Mouse (Mus musculus) embryonic stem cell, embryonic (primary cell): ENCODE data around the gene S1pr4.

Experiments
- CTCF ChIA-PET, 4 experiments: fragments of 300-600 bp in 2 of 4; fragments of 350-600 bp in 2 of 4; sonication (Branson Sonifier 250); formaldehyde crosslinking; loops; one replicate each; lab custom pipeline; 2022; ENCODE audit warnings: inconsistent platforms in 2 of 4; lab: Charles Lee
- POLR2A ChIA-PET, 4 experiments: fragments of 300-600 bp in 2 of 4; fragments of 350-600 bp in 2 of 4; sonication (Branson Sonifier 250); formaldehyde crosslinking; loops; one replicate each; lab custom pipeline; 2022; ENCODE audit warnings: antibody characterized with exemption in 4 of 4, inconsistent platforms in 1 of 4; lab: Charles Lee

Gene S1pr4

DNA sequence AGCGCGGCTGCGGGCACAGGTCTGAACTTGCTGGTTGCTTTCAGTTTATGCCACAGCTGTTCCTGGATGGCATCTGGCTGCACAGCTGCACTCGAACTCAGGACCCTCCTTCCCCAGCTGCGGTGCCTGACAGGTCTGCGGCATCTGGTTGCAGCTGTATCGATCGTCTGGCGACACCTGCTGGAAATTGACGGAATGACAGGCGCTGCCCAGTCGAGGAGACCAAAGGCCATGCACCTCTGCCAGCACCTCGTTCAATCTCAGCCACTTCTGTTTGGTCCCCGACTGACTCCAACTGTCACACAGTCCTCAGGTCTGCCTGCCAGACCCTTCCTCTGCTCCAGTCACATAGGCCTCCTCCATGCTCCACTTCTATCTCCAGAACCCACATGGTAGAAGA lies 26.8 kb upstream of the S1pr4 start:
- ChIA-PET CTCF (interaction anchor here (0.6 to 7.1 kb wide), 30 partner anchors 8 to 328 kb away, joined by 3 to 43 read pairs (median 4); partner anchors contain the start of gene Pip5k1c (in 1 of the 4)), POLR2A (interaction anchor here in 2 of 4 experiments (1.0 to 5.9 kb wide), 6 partner anchors 18 to 178 kb away, joined by 3 to 48 read pairs (median 8); no protein-coding TSS in a partner anchor)

DNA sequence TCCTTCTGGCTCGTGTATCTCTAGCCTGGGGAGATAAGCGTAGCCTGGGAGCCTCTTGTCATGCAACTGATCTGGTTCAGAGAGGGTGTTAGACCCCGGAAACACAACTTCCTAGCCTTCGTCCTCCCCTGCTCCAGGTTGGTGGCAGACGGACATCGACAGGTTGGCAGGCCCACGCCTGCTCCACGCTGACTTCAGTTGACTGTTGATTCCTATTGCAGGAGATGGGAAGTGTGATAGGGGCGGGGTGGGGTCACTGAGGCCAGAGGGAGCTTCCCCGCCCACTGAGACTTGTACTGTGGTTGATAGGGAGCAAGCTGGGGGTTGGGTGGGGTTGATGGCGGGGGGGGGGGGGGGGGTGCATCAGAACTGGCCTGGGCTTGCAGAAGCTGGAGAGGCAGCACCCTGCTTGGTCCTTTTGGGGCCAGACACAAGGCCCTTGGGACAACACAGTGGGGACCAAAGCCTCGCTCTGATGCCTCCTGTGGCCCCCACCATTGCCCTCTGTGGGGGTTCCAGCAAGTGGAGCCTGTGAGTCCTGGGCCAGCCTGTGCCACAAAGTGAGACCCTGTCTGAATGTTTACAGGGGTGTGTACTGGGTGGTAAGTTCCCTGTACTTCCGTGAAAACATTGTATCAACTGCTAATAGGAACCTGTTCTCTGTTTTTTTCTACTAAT lies 25.2 kb upstream of the S1pr4 start:
- ChIA-PET CTCF (interaction anchor here (0.5 to 7.1 kb wide), 23 partner anchors 10 to 350 kb away, joined by 3 to 43 read pairs (median 4); partner anchors contain the start of gene Celf5 (in 1 of the 4)), POLR2A (interaction anchor here in 3 of 4 experiments (0.9 to 5.9 kb wide), 8 partner anchors 17 to 123 kb away, joined by 3 to 48 read pairs (median 5); partner anchors contain the start of gene S1pr4 (in 1 of the 3))

DNA sequence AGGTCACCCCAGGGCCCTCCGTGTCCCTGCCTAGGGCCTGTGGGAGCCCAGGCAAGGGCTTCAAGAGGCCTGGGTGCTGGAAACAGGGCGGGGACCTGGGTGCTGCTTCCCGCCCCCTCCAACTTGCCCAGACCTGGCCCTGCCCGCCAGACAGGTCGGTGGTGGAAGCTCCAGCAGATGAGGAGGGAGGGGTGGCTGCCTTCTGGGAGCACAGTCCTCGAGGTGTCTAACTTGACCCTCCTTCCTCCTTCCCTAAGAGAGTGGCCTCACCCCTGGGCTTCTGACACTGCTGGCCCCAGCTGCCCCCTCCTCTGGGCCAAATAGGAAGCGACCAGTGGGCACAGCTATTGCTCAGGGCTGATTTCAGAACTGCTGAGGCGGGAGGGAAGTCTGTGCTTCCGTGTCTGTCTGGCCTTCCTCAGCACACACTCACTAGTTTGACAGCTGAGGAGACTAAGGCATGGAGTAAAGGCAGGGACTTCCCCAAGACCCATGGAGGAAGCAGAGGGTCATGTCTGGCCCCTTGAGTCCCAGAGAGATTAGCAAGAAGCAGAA lies 24.2 kb upstream of the S1pr4 start, which contains the start of gene Gna15:
Gene Gna15, minus strand, starts transcription at position 175 of the 555 bp plus-strand sequence.
- ChIA-PET POLR2A (interaction anchor here in 3 of 4 experiments (0.5 to 5.9 kb wide), 10 partner anchors 16 to 106 kb away, joined by 3 to 48 read pairs (median 4); partner anchors contain the start of genes Celf5 (in 1 of the 3), Ncln (in 1 of the 3) and S1pr4 (in 1 of the 3)), CTCF (interaction anchor here in 3 of 4 experiments (0.6 to 7.1 kb wide), 10 partner anchors 9 to 332 kb away, joined by 3 to 43 read pairs (median 5); partner anchors contain the start of gene Pip5k1c (in 1 of the 3))

DNA sequence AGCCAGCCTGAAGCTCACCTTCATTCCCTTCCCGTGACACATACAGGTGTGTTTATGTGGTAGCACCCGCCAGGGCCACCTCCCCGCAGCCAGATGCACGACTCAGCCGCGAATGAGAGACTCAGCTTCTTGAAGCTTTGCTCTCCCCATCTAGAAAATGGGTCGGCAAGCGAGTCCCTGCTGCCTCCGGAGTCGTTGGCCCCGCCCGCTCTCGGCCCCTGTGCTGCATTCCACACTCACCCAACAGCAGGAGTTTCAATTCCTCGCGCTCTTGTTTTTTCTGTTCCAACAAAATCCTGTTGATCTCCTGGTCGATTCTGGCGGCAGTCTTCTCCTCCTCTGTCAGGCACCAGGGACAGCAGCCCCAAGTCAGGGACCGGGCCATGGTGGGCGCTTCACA lies 23.6 kb upstream of the S1pr4 start:
- CTCF ChIA-PET, result interaction anchor here (0.6 to 7.1 kb wide), 12 partner anchors 13 to 331 kb away, joined by 3 to 43 read pairs (median 4); partner anchors contain the start of genes Celf5 (in 1 of the 4) and Pip5k1c (in 1 of the 4)
- POLR2A ChIA-PET, result interaction anchor here in 2 of 4 experiments (0.5 to 5.9 kb wide), 8 partner anchors 15 to 342 kb away, joined by 3 to 48 read pairs (median 5); partner anchors contain the start of gene Ncln (in 1 of the 2)

DNA sequence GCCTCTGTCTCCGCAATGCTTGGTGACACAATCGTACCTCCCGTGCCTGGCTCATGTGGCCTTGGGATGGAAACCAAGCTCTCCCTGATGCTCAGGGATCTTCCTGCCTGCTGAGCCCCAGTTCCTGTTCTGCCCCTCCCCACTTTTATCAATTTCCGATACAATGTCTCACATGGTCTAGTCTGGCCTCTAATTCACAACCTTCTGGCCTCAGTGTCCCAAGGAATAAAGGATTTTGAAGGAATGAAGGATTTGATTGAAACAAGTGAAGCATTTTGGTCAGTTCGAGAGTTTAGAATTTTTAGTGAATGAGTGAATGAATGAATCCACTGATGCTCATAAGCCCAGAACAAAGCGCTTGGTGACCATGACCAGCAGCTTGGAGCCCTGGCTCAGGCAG lies 23.2 kb upstream of the S1pr4 start:
- CTCF ChIA-PET, result interaction anchor here (0.7 to 7.1 kb wide), 10 partner anchors 13 to 302 kb away, joined by 3 to 43 read pairs (median 4); partner anchors contain the start of genes Celf5 (in 1 of the 4) and Pip5k1c (in 1 of the 4)
- POLR2A ChIA-PET, result interaction anchor here in 3 of 4 experiments (0.7 to 5.9 kb wide), 9 partner anchors 15 to 342 kb away, joined by 3 to 48 read pairs (median 3); partner anchors contain the start of gene Ncln (in 1 of the 3)

DNA sequence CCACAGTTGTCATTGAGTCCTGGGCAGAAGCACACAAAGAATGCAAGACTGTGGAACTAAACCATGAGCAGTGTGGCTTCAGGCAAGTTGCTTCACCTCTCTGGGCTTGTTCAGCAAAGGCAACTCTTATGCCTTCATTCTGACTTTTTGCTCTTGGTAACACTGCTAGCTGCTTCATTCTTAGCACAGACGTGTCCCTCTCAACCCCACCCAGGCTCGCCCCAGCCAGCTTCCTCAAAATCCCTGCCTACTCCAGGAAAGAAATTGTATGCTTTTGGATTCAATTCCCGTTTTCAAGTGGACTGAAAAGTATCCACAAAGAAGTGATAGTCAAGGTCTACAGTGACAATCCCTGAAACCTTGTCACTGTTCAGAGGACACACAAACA lies 20.0 kb upstream of the S1pr4 start:
- POLR2A ChIA-PET, result interaction anchor here in 2 of 4 experiments (1.3 to 1.7 kb wide), 3 partner anchors 12 to 31 kb away, joined by 4 to 6 read pairs (median 5); no protein-coding TSS in a partner anchor
- CTCF ChIA-PET, result interaction anchor here (0.6 to 2.1 kb wide), 5 partner anchors 17 to 731 kb away, joined by 3 to 10 read pairs (median 7); no protein-coding TSS in a partner anchor

DNA sequence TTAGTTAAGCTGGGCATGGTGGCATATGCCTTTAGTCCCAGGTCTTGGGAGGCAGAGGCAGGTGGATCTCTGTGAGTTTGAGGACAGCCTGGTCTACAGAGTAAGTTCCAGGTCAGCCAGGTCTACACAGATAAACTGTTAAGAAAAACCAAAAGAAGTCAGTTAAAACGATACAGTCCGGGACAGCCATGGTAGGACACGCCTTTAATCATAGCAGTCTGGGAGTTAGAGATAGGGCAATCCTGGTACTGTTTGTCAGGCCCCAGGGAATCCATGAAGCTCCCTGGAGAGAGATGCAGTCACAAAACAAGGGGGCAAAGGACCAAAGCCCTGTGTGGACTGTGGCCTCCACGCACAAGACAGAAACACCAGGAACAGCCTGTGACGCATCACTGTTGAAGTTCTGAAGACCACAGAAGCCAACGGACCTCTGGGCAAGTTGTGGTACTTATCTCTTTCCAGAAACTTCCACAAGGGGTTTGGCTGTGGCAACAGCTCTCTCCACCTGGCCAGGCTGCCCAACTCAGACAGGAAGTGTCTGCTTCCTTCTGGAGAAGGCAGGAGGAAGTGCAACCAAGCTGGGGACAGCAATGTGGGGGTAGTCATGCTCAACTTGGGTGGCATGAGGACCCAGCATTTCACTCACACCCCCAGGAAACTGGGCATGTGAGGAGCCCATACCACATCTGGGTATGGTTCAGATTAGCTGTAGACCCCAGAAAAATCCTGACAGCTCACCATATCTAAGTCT lies 19.5 kb upstream of the S1pr4 start:
- POLR2A ChIA-PET, result interaction anchor here in 3 of 4 experiments (0.6 to 1.7 kb wide), 8 partner anchors 10 to 41 kb away, joined by 3 to 7 read pairs (median 4); partner anchors contain the start of gene Ncln (in 1 of the 3)
- CTCF ChIA-PET, result interaction anchor here (0.6 to 2.1 kb wide), 17 partner anchors 7 to 732 kb away, joined by 3 to 10 read pairs (median 4); partner anchors contain the start of genes Fzr1 (in 1 of the 4) and Ncln (in 1 of the 4)

DNA sequence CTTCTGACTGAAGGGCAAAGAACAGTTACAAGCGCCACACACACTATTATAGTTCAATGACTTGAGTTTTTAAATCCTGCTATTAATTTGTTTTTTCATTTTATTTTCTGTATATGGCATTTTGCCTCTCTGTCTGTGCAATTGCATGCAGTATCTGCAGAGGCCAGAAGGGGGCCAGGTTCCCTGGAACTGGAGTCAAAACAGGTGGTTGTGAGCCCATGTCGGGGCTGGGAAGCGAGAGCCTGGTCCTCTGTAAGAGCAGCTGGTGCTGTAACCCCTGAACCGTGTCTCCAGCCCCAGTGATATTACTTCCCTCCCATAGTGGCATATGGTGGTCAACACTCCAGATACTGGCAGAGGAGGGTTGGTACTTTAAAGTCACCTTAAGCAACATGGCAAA lies 18.6 kb upstream of the S1pr4 start:
- ChIA-PET CTCF (interaction anchor here (0.5 to 2.1 kb wide), 17 partner anchors 8 to 497 kb away, joined by 3 to 10 read pairs (median 4); partner anchors contain the start of genes Fzr1 (in 1 of the 4) and Ncln (in 1 of the 4)), POLR2A (interaction anchor here in 3 of 4 experiments (0.6 to 1.7 kb wide), 8 partner anchors 9 to 42 kb away, joined by 3 to 7 read pairs (median 4); partner anchors contain the start of gene Ncln (in 1 of the 3))

DNA sequence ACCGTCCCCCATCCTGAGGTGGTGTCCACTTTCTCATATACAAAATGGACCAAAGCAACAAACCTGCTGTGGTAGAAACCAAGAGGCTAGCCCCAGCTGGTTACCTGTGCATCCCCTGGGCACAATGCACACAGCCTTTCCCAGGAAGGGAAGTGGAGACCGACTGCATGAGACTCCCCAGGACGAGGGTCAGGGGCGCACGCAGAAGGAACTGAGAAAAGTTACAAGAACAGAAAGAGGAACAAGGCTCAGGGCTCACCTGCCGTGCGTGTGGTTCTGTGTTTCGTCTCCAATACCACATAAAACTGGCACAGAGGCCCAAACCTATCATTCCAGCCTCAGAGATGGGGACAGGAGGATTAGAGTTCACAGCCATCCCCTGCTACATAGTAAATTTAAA lies 17.3 kb upstream of the S1pr4 start:
- ChIA-PET CTCF (interaction anchor here in 2 of 4 experiments (0.8 to 1.4 kb wide), 3 partner anchors 9 to 15 kb away, joined by 3 to 4 read pairs (median 3); no protein-coding TSS in a partner anchor), POLR2A (interaction anchor here in 2 of 4 experiments (1.6 to 2.7 kb wide), 2 partner anchors 9 to 10 kb away, joined by 7 to 8 read pairs; no protein-coding TSS in a partner anchor)

DNA sequence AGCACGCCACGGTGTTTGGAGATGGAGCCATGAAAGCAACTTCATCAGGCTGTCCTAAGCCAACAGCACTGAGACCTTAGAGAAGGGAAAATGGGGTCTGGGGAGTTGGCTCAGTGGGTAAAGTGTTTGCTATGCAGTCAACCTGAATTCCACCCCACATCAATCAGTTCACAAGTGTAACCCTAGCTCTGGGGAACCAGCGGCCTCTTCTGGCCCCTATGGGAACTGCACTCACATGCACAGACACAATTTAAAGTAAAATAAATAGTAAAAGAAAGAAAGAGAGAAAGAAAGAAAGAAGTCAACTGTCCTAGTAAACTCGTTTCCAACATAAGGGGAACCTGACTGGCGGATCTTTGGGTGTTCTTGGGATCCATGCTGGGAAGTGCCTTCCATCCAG lies 13.9 kb upstream of the S1pr4 start:
- ChIA-PET POLR2A (interaction anchor here in 2 of 4 experiments (1.3 to 2.3 kb wide), 2 partner anchors 11 kb away, joined by 4 to 6 read pairs; no protein-coding TSS in a partner anchor), CTCF (interaction anchor here in 2 of 4 experiments (0.8 to 1.8 kb wide), 7 partner anchors 11 to 38 kb away, joined by 3 to 6 read pairs (median 3); partner anchors contain the start of genes Celf5 (in 1 of the 2) and Ncln (in 1 of the 2))

DNA sequence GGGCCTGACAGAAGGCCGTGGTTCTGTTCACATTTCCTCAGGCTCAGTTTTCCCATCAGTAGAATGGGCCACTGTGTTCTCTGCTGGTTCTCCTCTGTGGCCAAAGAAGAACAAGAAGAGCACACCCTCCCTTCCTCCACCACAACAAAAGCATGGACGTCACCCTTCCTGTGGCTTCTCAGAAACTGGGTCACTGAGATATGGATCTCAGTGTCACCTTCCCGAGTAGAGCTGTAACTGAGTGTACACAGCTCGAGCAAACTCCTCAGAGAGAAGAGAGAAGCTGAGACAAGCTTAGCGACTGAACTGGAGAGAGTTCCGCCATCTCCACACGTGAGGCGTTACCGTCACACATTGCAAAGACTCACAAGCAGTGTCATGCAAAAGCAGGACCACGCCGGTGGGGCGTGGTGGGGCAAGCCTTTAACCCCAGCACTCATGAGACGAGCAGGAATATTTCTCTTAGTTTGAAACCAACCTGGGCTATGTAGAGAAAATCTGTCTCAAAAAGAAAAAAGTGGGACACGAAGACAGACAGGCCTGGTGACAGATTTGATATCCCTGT lies 10.4 kb upstream of the S1pr4 start:
- POLR2A ChIA-PET, result interaction anchor here in 2 of 4 experiments (0.6 to 5.3 kb wide), 4 partner anchors 8 to 26 kb away, joined by 3 to 48 read pairs (median 10); partner anchors contain the start of genes Gna15 (in 1 of the 2) and Ncln (in 1 of the 2)
- CTCF ChIA-PET, result interaction anchor here in 2 of 4 experiments (0.6 to 6.2 kb wide), 7 partner anchors 8 to 320 kb away, joined by 3 to 63 read pairs (median 3); no protein-coding TSS in a partner anchor

DNA sequence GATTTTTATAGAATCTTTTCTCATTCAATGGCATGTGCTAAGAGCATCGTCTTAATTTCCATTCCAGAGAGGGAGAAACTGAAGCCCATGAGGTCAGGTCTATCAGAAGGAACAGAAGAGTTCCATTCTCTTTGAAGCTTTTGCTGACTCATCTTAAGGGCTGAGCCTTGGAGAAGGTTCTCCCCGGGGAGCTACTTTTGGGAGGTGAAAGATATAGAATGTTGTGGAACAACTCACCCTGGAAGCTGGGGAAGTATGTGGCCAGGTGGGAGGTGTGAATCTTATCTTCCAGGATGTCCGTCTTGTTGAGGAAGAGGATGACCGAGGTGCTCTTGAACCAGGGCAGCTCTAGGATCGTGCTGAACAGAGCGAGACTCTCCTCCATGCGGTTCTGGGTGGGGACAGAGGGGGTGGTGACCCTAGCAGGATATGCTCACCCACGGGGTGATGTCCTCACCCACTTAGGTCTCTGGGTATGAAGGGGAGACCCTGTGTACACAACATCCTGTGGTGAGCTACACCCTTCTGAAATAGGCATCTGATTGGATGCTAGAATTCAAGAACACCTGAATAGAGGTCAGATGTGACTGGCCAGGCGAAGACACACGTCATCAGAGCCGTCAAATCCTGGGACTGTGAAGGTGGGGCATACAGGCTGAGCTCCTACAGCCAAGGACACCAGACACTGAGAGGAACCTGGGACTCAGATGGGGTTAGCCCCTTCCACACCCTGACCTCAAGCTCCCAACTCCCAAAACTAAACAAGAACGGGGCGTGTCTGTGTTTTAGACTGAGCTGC lies 8.0 kb upstream of the S1pr4 start:
- POLR2A ChIA-PET, result interaction anchor here (0.5 to 5.3 kb wide), 130 partner anchors 8 to 1351 kb away, joined by 3 to 60 read pairs (median 4); partner anchors contain the start of genes Ncln (in 3 of the 4), Pip5k1c (in 3 of the 4), Dohh (in 2 of the 4) and Eef2 (in 2 of the 4)
- CTCF ChIA-PET, result interaction anchor here (0.6 to 6.2 kb wide), 40 partner anchors 9 to 314 kb away, joined by 3 to 63 read pairs (median 4); partner anchors contain the start of genes Celf5 (in 2 of the 4), Atcay (in 1 of the 4), Gipc3 (in 1 of the 4) and Gna15 (in 1 of the 4)

DNA sequence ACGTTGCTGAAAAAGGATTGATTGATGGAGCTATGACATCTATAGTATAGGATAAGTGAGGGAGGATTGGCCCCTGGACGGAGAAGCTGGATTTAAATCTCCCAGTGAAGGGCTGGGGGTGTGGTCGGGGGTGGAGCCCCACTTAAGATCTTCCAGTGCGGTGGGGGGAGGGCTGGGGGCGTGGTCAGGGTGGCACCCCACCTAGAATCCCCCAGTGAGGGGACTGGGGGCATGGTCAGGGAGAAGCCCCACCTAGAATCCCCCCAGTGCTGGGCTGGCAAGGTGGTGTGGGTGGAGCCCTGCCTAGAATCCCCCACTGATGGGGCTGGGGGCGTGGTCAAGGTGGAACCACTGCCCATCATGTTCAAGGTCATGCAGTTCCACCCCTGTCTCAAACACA lies 7.2 kb upstream of the S1pr4 start:
- CTCF ChIA-PET, result interaction anchor here (0.6 to 6.2 kb wide), 25 partner anchors 8 to 753 kb away, joined by 3 to 63 read pairs (median 6); partner anchors contain the start of genes Celf5 (in 1 of the 4), Gna15 (in 1 of the 4) and Pip5k1c (in 1 of the 4)

DNA sequence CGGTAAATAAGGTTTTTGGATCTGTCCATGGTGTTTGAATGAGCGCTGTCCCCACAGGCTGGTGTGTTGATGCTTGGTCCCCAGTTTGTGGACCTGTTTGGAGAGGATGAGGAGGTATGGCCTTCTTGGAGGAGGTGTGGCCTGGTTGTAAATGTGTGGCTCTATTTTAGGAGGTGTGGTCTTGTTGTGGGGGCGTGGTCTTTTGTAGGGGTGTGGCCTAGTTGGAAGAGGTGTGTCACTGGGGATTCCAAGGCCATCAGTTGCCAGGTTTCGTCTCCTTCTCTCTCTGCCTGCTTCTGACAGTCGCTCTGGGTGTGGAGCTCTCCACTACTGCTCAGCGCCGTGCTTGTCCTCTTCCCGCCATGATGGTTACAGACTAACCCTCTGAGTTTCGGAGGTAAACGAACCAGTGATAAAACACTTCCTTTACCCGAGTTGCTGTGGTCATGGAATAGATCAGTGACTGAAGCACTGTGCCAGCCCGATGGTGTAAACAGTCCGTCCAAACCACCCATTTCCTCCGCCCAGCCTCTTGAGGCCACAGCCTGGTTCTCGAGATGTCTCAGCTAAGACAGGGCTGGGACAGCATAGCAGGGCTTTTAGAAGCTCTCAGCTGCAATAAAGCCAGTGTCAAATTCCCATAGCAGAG lies 5.2 kb upstream of the S1pr4 start:
- POLR2A ChIA-PET, result interaction anchor here in 2 of 4 experiments (0.6 to 4.3 kb wide), 12 partner anchors 9 to 1337 kb away, joined by 3 to 60 read pairs (median 4); partner anchors contain the start of genes Ncln (in 2 of the 2) and Cactin (in 1 of the 2)

More for the DNA sequence above, 7.2 kb upstream of the S1pr4 start:
- POLR2A ChIA-PET, result interaction anchor here (0.5 to 5.3 kb wide), 62 partner anchors 8 to 621 kb away, joined by 3 to 60 read pairs (median 5); partner anchors contain the start of genes Dohh (in 2 of the 4), Gm48551 (in 2 of the 4), Gna11 (in 2 of the 4) and Gna15 (in 2 of the 4)

More for the DNA sequence above, 5.2 kb upstream of the S1pr4 start:
- CTCF ChIA-PET, result interaction anchor here in 2 of 4 experiments (0.7 to 6.2 kb wide), 3 partner anchors 21 to 55 kb away, joined by 3 to 63 read pairs (median 4); no protein-coding TSS in a partner anchor
